Mouse (Mus musculus): ENCODE measurements around the gene Tas1r1. TPM values are rescaled to one million over a fixed set of nuclear protein-coding genes. Genes with fewer than 3 reads are reported as not detected.
A peak's percentile ranks its signal among the peaks of the same experiment; 100 is the strongest.

The Tas1r1 gene
- total RNA-seq, 2 experiments from 2014 or later: 0.10 to 0.13 TPM

GRCm38 (mm10) chr4:151988342-151989109 is 49.8 kb downstream of the Tas1r1 start, which contains the start of gene Thap3:
Thap3 (minus strand) TSS chr4:151988997.
- DNase-seq: peak; percentile 89 to 92

- DNase-seq: no peak
These were observed 50.4 kb downstream of the Tas1r1 start for GRCm38 (mm10) chr4:151988014-151988341.

- DNase-seq: no peak
These were observed 51.7 kb downstream of the Tas1r1 start for GRCm38 (mm10) chr4:151986650-151987049.

GRCm38 (mm10) chr4:151985886-151986285 is 52.5 kb downstream of the Tas1r1 start:
- DNase-seq: no peak

- no peak for DNase-seq
These were observed 54.8 kb downstream of the Tas1r1 start for GRCm38 (mm10) chr4:151983560-151983959.

GRCm38 (mm10) chr4:151983043-151983442 is 55.3 kb downstream of the Tas1r1 start:
- DNase-seq: no peak

GRCm38 (mm10) chr4:151981363-151981762 is 57.0 kb downstream of the Tas1r1 start:
- DNase-seq: peak; percentile 83 to 88

GRCm38 (mm10) chr4:151980699-151981098 is 57.7 kb downstream of the Tas1r1 start:
- DNase-seq: peak in 1 of 2 experiments; percentile 49

Other genes with a start within 250 kb of the Tas1r1 start
- gene Camta1, start 176.7 kb downstream of the Tas1r1 start, total RNA-seq (2021): 100 to 1,000 TPM; 207 to 208 TPM
- gene Dnajc11, start 104.9 kb downstream of the Tas1r1 start, total RNA-seq (2021): 100 to 1,000 TPM in 1 of 2 experiments, 10 to 100 TPM in 1; 81.4 to 103 TPM
- 10 to 100 TPM; 10.5 to 14.9 TPM for gene Thap3, start 49.6 kb downstream of the Tas1r1 start, total RNA-seq (2021)
- 1 to 10 TPM; 5.4 to 5.9 TPM for gene Phf13, start 42.3 kb downstream of the Tas1r1 start, total RNA-seq (2021)
- gene Klhl21, start 29.8 kb downstream of the Tas1r1 start, total RNA-seq (2021): 10 to 100 TPM; 82.1 to 83.9 TPM
- 1 to 10 TPM; 3.4 to 3.6 TPM for gene Zbtb48, start 10.9 kb downstream of the Tas1r1 start, total RNA-seq (2021)
- gene Nol9, start 753 bp upstream of the Tas1r1 start, total RNA-seq (2021): 10 to 100 TPM; 10.2 to 11.9 TPM
- 10 to 100 TPM; 10.9 to 15.9 TPM for gene Plekhg5, start 33.9 kb upstream of the Tas1r1 start, total RNA-seq (2021)
- gene Tnfrsf25, start 77.4 kb upstream of the Tas1r1 start, total RNA-seq (2021): 1 to 10 TPM; 1.4 to 1.6 TPM
- gene Espn, start 113.8 kb upstream of the Tas1r1 start, total RNA-seq (2021): 1 to 10 TPM; 2.5 to 2.7 TPM
- not detected for gene Hes2, start 120.3 kb upstream of the Tas1r1 start, total RNA-seq (2021)
- 10 to 100 TPM; 61.9 to 66.2 TPM for gene Acot7, start 139.6 kb upstream of the Tas1r1 start, total RNA-seq (2021)
- 10 to 100 TPM in 1 of 2 experiments, 1 to 10 TPM in 1; 8.0 to 10.2 TPM for gene Gpr153, start 235.7 kb upstream of the Tas1r1 start, total RNA-seq (2021)